Mouse (Mus musculus) forelimb bud, embryonic 11.5 days (tissue): Measurements from ENCODE around the gene Tdrd9.

Experiments used
- DNase-seq: peaks from one replicate; pipeline ENCODE4 v3.0.0-alpha.2; 2012; ENCODE audit warnings: low read depth, low spot score

The Tdrd9 gene

DNA sequence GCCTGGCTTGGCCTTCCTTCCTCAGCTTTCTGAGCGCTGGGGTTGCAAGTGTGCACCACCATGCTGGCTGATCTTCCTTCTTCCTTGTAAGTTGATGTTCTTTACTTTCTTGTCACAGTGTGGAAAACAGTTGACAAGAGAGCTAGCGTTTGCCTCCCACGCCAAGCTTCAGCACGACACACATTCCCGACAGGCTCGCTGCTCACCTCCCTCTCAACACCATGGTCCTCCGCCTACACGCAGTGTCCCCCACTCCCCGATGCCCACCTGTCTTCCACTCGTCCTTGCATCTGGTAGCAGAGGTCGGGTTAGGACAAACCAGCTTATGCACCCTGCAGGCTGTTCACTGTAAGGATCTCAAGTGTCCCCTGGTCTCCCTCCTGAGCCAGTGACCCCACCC lies 133.5 kb downstream of the Tdrd9 start:
- no peak for DNase-seq

DNA sequence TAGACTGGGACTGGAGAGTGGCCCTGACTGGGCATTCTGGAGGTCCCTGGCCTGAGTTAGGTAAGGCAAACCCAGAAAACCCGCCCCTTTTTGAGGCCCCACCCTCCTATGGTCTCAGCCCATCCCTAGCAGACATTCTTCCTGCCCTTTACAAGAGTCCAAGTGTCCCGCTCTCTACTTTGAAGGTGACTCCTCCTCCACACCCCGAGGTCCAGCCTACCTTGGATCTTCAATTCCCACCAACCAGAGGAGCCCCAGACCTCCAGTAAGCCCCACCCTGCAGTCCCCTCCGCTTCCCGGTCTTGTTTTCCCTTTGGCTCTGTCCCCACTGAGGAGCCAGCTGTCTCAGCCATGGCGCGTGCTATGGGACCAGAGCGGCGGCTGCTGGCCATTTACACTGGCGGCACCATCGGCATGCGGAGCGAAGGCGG lies 135.2 kb downstream of the Tdrd9 start, which contains the start of gene Aspg:
Aspg (plus strand) TSS at position 139 of the 431 bp plus-strand sequence.
- DNase-seq, result peak; percentile 47

DNA sequence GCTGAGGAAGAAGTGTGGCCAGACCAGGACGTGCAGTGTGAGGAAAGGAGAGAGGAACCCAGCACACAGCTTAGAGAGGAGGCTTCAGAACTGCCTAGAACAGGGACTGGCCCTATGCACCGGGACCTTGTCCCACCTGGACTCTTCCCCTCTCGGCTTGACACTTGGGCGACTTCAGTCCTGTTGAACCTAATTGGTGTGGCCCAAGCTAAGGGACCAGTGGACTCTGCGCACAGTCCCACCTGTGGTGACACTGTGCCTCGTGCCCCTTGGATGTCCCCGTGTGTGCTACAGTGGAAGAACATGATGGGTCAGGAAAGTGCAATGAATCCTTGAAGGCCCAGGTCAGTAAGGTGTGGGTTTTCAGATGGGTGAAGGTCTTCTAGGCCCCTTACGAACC lies 136.3 kb downstream of the Tdrd9 start:
- DNase-seq, result no peak

GRCm38 (mm10) chr12:112108696-112109445 lies 137.5 kb downstream of the Tdrd9 start:
- DNase-seq, result no peak

GRCm38 (mm10) chr12:112109701-112110100 lies 138.3 kb downstream of the Tdrd9 start:
- DNase-seq, result no peak

DNA sequence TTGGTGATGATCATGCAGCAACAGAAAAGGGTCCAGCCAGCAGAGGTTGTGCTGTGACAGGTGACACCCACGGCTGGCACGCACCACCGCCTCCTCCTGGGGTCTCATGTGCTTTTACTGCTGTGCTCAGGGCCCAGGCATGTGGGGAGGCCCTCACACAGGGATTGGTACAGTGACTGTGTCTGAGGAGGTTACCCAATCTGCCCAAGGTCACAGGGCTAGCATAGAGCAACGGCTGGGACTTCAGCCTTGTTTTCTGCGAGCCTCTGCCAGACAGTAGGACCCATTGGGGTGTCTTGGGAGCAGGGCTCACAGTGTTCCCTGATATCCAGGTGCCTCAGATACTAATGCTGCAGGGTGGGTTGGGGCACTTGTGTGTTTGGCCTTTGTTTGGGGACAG lies 140.0 kb downstream of the Tdrd9 start:
- no peak for DNase-seq

DNA sequence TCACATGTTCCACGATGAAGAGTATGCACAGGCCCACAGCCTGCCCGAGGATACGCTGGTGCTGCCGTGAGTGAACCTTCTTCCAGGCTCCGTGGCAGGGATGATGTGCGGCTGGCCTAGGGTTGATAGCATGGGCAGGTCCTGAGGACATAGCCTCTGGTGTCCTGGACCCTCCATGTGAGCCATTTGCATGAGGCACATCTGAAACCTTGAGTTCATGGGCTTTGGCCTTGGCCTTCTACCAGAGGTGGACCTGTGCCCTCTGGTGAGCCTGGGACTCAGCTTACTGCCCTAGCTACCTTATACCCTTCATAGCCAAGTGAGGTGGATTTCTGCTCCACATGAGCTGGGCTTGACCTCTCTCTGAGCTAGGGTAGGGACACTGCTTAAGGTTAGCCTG lies 140.9 kb downstream of the Tdrd9 start:
- DNase-seq, result no peak

DNA sequence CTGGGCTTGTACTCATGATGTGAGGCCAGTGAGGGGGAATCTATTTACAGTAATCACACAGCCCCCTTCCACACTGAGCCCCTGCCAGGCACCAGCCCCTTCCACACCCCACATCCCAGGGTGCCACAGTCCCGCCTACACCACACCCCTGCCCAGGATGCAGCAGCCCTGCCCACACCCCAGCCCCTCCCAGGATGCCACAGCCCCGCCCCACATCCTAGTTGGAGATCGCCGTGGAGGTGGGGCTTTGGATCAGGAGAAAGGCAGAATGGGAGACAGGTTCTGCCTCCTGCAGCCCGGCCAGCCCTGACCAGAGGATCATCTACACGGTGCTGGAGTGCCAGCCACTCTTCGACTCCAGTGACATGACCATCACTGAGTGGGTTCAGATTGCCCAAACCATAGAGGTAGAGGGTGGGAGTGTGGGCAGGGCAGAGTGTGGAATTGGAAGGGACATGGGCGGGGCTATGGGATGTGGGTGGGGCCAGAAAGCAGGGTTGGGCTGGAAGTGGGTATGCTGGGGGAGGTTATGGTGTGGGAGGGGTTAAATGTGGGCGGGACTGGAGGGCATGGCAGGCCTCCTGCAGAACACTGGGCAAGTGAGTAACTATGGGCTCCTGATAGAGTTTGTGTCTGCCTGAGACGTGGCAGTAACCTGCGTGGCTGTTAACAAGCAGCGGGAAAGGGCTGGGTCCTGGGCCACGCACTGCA lies 141.5 kb downstream of the Tdrd9 start:
- DNase-seq, result no peak

DNA sequence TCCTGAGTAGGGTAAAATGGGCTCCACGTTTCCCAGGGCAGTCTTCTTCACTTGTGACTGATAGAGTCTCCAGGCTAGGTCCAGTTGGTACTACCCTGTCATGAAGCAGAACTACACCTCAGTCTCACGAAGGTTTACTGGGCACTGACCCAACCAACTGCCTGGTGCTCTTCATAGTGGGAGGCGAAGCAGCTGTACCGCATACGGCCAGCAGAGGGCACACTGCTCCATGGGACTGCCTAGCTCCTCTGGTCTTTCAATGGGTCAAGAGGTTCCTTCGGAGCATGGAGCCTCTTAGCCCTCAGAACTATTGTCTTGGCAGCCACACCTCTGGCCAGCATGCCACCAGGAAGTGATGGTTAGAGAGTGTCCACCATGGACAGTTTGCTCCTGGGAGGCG lies 142.4 kb downstream of the Tdrd9 start:
- peak; percentile 77 for DNase-seq

- no peak for DNase-seq
Observed at GRCm38 (mm10) chr12:112117006-112117405, 145.6 kb downstream of the Tdrd9 start.

DNA sequence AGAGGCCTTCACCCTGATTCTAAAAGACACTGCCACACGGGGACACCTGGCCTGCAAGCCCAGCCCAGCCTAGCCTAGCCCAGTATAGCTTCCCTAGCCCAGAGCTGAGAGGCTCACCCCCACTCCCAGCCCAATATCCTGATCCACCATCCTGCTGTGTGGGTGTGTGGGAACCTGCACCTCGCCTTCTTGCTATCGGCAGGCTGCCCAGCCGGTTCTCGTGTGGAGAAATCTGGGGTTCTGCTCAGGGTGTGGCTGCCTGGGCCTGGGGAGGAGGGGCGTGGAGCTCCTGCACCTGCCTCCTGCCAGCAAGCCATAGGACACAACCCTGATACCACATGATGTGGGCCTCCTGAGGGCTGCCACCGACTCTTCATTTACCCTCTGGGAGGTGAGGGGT lies 146.3 kb downstream of the Tdrd9 start:
- no peak for DNase-seq
